Mouse (Mus musculus): ENCODE measurements at regions not wholly inside any gene's neighbourhood (a gene's known extent, or its start where the extent isn't known, plus 50 kb on each side); places are given as distances from the start of the nearest gene placed in this dataset.

DNA sequence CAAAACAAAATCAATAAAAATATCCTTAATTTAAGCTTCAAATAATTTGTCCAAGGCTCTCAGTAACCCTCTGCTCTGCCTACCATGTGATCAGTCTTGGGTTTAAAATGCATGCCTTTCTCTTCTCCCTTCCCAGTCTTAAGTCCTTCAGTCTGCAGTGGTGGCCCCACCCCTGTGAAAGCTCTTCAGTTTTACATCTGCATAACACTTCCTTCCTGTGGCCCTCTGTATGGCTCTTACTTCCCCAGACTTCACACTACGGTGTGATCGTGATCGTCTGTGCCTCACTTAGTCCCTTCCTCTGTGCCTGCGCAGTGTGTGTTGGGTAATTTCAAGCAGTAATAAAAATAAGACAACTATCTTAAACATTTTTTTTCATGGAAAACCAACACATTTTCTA lies 80.0 kb upstream of the Commd3 start:
- no peak for TF ChIP-seq TAL1 (IDR thresholded peaks at IDR 0.05; ENCODE audit: low read length)
- TF ChIP-seq GATA1 (IDR thresholded peaks at IDR 0.05; ENCODE audit: low read length), result no peak
